Mouse (Mus musculus): ENCODE data around the gene Sema3e.

DNA sequence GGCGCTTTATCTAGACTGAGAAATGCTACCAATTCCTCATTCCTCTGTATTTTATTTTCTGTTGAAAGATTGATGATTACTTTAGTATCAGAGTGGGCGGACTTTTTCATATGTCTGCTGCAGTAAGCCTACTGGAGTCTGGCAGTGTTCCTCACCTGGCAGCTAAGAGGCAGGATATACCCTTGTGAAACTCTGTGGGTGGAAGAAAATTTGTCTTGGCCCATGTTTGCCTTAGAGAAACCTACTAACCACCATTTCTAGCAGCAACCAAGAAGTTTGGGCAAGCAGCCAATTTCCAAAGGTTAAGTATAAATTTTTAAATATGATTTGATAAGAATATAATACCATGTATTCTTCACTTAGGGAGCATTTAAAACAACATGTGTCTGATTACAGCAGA is 63.0 kb downstream of the Sema3e start:
- no peak for TF ChIP-seq CTCF (IDR thresholded peaks at IDR 0.05; ENCODE audit: low read depth)
- TF ChIP-seq EP300 (IDR thresholded peaks at IDR 0.05; ENCODE audit: low read depth): no peak

Data from liver, embryonic 14.5 days (tissue).